Mouse (Mus musculus): ENCODE data around the gene Poc1b.

DNA sequence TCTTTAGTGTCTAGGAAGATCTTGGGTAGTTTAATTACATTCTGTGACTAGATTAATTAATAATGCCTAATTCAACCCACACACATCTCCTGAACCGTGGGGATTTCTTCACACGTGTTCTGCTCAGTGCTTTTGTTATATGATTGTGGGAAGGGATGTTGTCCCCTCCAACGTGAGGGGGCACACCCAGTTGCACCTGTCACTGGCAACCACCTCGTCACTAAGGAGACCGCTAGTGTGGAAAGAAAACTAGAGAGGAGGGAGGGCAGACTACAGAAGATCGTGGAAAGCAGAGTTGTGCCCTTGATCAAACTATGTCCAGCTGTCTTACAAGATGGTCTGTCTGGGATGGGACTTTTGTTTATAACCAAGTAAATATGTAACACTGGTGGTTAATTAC, 20.8 kb upstream of the Poc1b start:
- no peak for TF ChIP-seq ZC3H11A (IDR thresholded peaks at IDR 0.05; ENCODE audit: borderline replicate concordance, low read depth, low read length)
- TF ChIP-seq HCFC1 (IDR thresholded peaks at IDR 0.05; ENCODE audit: borderline replicate concordance, insufficient read depth, low read length): no peak
